Mouse (Mus musculus) small intestine, adult 2 months (tissue): ENCODE results near the gene Cspg4.

Experiments used
- CTCF ChIP-seq: fragments of 200-500 bp; IDR thresholded peaks from 2 replicates; pipeline ENCODE4 v1.5.1; 2012; ENCODE audit warnings: low read depth, mild to moderate bottlenecking, control low read depth, inconsistent platforms, low read length, moderate library complexity, mixed read lengths; ENCODE audit not compliant: insufficient replicate concordance, insufficient read length; ENCODE audit errors: extremely low read depth
- POLR2A ChIP-seq: fragments of 200-500 bp; IDR thresholded peaks from 2 replicates; pipeline ENCODE4 v1.6.1; 2012; ENCODE audit warnings: low read depth, mild to moderate bottlenecking, control low read depth, inconsistent platforms, low read length, moderate library complexity

DNA sequence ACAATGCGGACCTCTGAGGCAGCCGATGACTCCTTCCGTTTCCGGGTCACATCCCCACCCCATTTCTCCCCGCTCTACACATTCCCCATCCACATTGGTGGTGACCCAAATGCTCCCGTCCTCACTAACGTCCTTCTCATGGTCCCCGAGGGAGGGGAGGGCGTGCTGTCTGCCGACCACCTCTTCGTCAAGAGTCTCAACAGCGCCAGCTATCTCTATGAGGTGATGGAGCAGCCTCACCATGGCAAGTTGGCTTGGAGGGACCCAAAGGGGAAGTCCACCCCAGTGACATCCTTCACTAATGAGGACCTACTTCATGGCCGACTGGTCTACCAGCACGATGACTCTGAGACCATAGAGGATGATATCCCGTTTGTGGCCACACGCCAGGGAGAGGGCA lies 22.7 kb downstream of the Cspg4 start:
- TF ChIP-seq CTCF (no peak), POLR2A (no peak)
